Mouse (Mus musculus) gastrocnemius, postnatal 36 days (tissue): ENCODE measurements around the gene Fam173a. TPM values are rescaled to one million over a fixed set of nuclear protein-coding genes. Genes with fewer than 3 reads are reported as not detected.
"Not testable (repeated sequence)": the region's sequence is repeated elsewhere in the genome, so short reads cannot be mapped to it uniquely, and the experiment has no call there.

Source experiments
- DNase-seq, 2 experiments: peaks; one replicate each; pipeline ENCODE4 v3.0.0; 2022
- intact Hi-C: fragments of 180-260 bp; cut with DNase I; formaldehyde crosslinking; loops from one replicate; pipeline ENCODE4 v1.15.1; 2025
- total RNA-seq, 2 experiments: library from RNA; stranded (reverse); gene quantifications; 2 replicates each; pipeline ENCODE4 v1.2.3; 2021

The Fam173a gene
- total RNA-seq, 2 experiments from 2014 or later: 34.8 to 38.9 TPM

DNA sequence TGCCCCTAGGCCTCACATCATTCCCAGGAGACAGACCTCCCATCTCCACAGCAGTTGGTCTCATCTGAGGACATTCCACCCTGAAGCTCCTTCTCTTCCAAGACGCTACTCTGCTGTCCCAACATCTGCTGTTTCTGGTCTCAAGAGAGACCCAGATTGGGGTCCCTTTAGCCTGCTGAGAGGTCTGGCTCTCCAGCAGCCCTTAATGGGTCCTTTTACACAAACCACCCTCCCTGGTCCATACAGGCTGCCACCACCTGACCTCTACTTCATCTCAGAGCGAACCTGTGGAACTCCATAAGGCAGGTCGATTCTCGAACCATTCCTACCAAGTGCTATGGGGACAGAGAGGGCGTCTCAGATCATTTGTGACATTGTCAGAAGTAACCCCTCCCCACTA, 15.3 kb upstream of the Fam173a start:
- DNase-seq: no peak
- intact Hi-C loops: no loop called here

DNA sequence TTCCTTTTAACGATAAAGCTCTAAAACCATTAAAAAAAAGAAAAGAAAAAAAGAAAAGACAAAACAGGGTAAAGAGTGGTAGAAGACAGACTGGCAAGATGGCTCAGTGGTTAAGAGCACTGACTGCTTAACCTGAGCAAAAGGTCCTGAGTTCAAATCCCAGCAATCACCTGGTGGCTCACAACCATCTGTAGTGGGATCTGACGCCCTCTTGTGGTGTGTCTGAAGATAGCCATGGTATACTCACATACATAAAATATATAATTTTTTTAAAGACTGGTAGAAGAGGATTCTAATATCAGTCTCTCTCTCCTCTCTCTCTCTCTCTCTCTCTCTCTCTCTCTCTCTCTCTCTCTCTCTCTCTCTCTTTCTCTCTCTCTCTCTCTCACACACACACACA, 14.8 kb upstream of the Fam173a start:
- DNase-seq, intact Hi-C loops: not testable (repeated sequence)

DNA sequence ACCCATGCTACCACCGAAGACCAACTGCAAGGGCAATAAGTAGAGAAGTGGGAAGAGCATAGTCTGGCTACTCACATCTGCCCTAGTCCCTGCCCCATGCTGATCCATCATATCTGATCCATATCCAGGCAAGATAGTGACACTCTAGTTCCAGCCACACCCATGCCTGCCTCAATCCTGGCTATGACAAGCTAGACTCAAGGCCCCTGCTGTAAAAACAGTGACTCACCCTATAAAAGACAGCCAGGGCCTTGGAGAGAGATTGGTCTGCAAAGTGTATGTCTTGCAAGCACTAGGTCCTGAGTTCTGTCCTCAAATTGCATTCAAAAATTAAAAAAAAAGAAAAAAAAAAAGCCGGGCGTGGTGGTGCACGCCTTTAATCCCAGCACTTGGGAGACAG, 13.8 kb upstream of the Fam173a start:
- intact Hi-C loops: no loop called here
- DNase-seq: no peak

DNA sequence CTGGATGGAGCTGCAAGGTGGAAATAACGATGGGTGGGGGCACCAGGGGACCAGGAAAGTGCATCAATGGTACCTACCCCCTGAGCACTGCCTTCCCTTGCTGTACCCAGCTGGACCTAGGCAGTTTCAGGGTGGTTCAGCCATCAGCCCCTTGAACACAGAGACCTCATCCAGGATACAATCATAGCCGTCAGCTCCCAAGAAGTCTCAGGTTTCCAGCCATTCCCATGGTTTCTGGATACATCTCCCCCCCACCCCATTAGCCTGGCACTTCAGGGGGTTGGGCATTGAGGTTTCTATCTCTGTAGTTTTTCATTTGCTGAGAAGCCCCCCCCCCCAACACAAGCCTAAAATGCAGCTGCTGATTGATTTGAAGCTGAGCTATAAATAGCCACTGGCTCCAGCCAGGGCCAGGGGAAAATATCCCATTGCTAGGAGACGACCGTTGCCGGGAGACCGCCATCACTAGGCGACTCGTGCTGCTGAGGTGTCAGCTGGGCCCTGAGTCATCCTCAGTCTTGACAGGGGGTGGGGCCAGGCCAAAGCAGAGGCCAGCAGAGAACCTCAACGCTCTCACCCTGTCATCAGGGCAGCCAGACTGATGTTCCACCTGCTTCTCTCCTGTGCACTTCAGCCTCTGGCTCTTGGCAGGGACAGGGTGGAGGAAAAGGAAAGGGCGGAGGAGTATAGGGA, 10.3 kb upstream of the Fam173a start:
- DNase-seq: no peak
- intact Hi-C loops: loop anchor here (5.0 kb wide), 1 partner anchor 71 kb away; no protein-coding TSS in a partner anchor

DNA sequence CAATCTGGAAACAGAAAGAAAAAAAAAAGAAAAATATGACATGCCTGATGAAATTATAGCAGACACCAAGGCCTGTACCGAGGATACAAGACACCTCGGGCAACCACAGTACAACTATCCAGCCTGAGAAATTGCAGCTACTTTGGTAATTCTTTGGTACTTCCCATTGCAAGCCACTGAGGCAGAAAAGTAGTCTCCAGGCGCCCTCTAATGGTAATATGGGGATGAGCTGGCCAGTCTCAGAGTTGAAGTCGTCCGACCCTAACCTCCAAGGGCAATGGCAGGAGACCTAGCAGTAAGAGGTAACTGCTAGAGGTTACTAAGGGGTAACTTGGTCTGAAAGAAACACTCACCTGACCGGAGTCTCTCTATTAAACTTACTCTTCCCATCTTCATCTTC, 8.3 kb upstream of the Fam173a start:
- DNase-seq: peak in 1 of 2 experiments; percentile 49
- intact Hi-C loops: loop anchor here (1.0 to 5.0 kb wide), 2 partner anchors 28 to 69 kb away; partner anchors contain the start of gene Narfl

DNA sequence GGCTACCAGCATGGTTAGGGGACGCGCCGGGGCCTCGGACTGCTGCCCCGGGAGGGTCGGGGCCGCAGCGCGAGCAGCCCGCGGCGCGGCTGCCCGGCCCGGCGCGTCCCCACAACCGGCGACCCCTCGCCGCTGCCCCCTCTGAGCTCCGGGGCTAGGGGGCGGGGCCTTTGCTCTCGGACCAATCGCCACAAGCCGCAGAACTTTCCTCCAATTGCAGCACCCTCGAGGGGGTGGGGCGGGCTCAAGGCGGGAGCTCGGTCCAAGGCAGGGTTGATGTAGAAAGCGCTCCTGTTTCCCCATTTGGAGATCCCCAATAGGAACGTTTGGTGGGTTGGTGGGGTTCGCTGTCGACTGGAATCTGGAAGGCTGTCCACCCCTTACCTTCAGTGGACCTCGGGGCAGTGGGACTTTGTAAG, 4.3 kb upstream of the Fam173a start, which contains the start of gene Metrn:
Metrn (minus strand) TSS at position 186 of the 419 bp plus-strand sequence.
- peak; percentile 76 to 86 for DNase-seq
- intact Hi-C loops: loop anchor here (2.0 kb wide), 1 partner anchor 22 kb away; no protein-coding TSS in a partner anchor

DNA sequence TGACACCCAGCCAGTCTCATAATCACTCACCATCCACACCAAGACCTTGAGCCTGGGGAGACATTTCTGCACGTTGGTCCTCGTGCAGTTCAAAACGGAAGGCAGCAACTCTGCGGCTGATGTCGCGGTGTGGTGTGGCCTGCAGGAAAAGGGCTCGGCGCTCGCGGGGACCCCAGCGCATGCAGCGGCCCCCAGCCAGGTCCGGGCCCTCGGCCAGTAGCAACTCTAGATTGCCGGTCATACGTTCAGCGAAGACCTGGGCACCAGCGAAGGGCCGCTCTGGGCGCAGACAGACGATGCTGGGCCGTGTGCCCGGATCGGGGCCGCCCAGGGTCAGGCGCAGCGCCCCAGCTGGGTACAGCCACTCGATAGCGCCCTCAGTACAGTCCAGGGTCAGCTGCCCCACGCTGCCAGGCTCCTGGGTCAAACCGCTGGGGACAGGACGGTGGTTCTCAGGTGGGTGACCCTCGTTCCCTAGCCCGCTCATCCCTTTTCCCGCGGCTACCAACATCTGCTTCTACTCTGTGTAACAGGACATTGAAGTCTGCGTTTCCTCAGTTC, 3.6 kb upstream of the Fam173a start:
- peak; percentile 50 to 56 for DNase-seq
- intact Hi-C loops: loop anchor here (2.0 kb wide), 1 partner anchor 21 kb away; no protein-coding TSS in a partner anchor

DNA sequence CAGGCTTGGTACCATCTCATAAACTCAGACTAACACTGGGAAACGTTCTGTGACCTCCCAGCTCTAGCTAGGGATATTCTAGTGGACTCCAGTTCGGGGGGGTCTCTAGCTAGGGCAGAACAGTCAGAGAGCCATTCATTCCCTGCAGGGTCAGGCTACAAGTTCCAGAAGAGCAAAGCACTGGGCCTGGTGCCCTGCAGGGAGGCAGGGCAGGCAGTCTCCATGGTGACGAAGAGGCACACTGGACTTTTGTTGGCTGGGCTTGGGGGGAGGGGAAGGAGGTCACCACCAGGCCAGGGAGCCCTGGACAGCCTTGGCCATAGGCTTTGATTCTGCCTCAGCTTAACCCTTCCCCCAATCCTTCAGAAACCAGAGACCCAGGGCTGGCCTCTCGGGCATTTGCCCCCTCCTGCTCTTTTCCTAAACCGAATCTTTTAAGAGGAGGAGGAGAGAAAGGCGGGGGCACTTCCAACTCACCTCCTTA, 3.0 kb upstream of the Fam173a start, which contains the start of gene AC134908.4:
AC134908.4 (minus strand) TSS at position 51 of the 484 bp plus-strand sequence.
- DNase-seq: no peak
- intact Hi-C loops: loop anchor here (2.0 kb wide), 1 partner anchor 21 kb away; no protein-coding TSS in a partner anchor

DNA sequence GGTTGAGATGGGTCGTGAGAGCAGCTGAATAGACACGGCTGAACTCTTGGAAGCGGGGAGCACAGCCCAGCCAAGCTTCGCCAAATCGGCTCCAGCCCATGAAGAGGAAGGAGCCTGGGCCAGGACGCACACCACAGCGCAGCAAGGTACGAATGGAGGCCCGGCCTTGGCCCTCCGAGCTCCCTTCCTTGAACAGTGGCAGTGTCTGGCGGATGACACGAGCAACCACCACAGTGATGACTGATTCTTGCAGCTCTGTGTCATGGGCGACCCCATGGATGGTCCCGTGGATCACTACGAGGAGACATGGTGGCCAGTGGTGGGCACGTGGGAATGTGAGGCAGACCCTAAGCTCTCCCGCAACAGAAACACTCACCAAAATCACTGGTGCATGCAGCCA, 2.3 kb upstream of the Fam173a start:
- intact Hi-C loops: no loop called here
- DNase-seq: no peak

DNA sequence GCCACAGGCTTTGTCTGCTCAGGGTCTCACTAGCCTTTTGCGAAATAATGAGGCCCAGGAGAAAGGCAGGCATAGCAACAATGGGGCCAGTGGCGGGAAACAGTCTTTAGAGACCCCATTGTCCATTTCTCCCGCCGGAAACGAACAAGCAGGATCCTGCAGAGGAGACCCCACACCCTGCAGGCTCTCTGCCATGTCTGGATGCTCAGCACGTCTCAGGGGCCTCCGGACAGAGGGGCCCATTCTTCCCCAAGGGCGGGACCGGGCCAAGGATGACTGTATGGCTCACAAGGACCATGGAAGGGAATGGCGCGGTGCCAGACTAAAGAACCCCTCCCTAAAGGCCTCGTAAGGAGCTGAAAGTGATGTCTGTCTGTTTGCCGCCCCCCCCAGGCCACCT, 1.5 kb upstream of the Fam173a start:
- no peak for DNase-seq
- intact Hi-C loops: no loop called here

DNA sequence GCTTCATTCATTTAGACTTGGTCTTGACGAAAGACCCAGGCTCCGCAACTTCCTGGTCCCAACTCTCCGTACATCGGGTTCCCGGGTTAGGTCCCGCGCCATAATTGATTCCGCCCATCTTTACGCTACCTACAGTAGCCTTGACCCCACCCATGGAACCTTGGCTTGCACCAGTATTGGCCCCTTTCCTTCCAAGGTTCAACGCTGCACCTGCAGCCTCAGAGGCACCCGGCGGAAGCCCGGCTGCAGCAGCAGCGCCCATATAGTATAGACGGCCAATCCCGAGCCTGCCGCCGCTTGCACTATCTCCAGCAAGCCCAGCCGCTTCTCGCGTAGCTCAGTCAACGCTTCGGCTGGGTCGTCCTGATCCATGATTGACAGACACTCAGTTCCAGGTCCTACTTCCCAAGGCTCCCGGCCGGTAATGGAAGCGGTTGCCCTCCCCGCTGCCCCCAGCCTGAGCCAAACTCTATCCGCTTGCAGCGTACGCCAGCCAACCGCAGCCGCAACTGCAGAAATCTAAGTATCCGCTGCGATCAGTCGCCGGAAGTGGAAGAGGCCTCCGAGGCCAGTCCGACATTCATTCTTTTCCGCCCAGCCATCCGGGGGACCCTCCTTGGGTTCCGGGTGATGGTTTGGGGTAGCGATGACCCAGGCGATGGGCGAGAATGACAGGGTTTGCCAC, 716 bp downstream of the Fam173a start:
- intact Hi-C loops: no loop called here
- DNase-seq: peak; percentile 77 to 88

DNA sequence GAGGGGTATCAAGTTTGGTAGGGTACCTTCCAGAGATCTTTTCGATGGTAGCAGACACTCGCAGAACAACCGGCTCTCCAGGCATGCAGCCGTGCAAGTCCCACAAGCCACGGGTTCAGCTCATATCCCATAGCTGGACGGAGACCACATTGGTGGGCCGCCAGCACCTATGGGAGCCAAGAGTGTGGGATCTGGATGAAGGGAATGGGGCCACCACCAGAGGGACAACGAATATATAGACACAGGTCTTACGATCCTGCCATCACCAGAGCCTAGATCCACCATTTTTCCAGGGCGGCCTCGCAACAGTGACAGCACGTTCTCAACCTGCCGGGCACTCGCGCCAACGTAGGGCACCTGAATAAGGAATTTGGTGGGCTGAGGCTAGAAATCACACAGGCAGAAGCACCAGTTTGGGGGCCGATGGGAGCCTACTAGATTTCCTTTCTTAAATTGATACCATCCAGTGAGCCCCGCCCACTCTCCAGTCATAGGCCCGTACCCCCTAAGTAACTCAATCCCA, 1.3 kb downstream of the Fam173a start:
- no peak for DNase-seq
- intact Hi-C loops: no loop called here

DNA sequence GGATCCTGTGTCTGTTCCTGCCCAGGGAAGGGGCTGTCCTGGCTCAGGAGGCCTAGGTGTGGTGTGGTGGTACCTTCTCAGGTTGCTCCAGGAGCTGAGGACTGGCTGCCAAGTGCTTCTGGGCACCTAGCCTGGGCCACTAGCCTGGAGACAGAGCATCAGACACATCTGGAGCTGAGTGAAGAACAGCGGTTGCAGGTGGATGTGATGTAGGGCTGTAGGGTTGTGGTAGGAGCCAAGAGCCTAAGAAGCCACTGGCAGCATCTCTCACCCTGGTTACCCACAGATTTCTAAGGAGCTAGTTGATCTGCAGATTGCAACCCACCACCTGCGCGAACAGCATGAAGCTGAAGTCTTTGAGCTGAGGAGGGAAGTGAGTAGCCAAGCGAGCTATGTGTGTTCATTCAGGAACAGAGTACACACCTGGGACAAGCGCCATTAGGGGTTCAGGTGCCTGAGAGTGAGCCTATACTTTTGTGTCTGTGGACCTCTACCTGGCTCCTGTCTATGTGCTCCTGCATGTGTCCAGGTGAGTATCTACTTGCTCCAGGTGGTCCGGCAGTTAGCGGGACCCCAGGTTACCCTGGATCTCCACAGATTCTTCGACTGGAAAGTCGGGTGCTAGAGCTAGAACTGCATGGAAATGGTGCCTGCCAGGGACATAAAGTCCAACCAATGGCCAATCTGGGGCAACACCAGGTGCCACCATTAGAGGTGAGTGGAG, 5.8 kb downstream of the Fam173a start:
- no peak for DNase-seq
- intact Hi-C loops: no loop called here

DNA sequence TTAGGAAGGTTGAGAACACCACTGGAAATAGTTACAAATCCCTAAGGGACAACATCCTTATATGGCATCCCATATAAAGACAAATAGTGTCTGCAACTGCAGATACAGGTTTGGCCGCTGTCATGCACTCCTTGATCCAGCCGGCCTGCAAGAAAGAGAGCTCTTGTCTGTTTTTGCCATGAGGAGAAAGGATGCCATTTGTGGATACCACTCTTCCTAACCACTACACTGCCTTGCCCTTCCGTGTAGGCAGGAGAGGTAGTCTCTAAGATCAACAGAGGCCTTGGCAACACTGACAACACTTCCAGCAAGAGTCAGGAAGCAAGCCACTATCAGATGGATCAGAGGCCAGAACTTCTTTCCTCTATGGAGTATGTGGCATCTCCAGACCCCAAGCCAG, 6.4 kb downstream of the Fam173a start, which contains the start of gene Ccdc78:
Ccdc78 (plus strand) TSS at position 301 of the 400 bp plus-strand sequence.
- intact Hi-C loops: no loop called here
- no peak for DNase-seq

DNA sequence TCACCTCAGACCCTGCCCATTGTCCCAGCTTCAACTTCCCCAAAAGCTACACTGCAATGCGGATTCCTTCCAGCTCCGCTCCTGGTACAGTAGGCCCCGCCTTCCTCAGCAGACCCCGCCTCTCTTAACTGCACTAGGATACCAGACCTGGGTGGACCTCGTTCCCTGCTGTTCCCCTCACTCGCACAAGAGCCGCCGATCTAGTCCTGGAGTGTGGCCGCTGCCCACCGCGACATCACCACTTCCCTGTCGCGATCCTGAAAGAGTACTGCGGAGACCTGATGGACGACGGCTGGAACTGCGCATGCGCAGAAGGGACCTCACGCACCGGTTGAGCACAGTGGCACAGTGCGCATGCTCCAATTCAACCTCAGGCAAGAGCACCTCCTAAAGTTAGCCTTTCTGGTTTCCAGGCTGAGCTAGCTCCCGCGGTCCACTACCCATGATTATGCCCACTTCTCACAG, 7.4 kb downstream of the Fam173a start, which contains the start of gene Haghl:
Haghl (minus strand) TSS at position 393 of the 465 bp plus-strand sequence.
- intact Hi-C loops: no loop called here

DNA sequence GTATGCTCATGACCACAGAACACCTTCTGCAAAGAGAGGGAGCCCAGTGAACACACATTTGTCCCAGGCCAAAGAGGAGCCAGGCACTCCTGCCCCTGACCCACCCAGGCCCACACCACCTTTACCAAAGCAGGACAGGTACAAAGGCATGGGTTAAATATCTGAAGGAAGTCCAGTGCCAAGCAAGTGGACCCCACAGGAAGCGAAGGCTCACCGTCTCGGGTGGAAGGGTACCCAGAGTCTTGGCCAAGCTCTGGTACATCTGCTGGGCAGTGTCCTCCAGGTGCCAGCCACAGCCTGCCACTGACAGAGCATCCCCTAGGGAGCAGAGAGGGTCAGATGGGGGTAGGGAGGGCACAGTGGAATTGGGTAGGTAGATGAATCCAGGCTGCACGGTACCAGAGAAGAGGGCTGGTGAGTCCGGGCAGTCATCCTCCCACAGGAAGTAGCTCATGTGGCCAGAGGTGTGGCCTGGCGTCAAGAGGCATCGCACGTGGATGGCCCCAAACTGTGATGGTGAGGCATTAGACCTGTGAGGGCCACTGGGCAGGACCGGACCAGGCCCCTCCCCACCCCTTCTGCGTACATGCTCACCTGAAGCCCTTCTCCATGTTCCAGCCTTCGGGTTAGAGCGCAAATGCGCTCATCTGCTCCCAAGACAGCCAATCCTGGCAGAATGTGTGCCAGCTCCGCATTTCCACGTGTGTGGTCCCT, 8.7 kb downstream of the Fam173a start:
- no peak for DNase-seq
- intact Hi-C loops: no loop called here

More for the DNA sequence above, 7.4 kb downstream of the Fam173a start, which contains the start of gene Haghl:
- DNase-seq: peak; percentile 92 to 97

DNA sequence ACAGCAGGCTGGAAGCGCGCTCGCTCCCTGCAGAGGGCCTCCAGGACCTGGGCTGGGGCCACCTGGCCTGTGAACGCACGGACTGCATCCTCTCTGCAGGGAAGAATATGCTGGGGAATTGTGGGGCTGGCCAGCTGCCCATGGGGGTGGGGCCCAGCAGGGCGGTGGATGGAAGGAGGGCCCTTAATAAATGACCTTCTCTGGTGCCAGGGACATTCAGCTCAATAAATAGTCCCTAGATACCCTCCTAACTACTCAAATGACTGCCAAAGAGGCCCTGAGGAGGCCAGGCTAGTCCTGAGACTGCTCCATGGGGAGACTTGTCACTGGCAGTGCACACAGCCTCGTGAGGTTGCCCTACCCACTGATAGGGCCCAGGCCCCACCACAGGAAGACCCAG, 9.6 kb downstream of the Fam173a start:
- DNase-seq: no peak
- intact Hi-C loops: no loop called here

DNA sequence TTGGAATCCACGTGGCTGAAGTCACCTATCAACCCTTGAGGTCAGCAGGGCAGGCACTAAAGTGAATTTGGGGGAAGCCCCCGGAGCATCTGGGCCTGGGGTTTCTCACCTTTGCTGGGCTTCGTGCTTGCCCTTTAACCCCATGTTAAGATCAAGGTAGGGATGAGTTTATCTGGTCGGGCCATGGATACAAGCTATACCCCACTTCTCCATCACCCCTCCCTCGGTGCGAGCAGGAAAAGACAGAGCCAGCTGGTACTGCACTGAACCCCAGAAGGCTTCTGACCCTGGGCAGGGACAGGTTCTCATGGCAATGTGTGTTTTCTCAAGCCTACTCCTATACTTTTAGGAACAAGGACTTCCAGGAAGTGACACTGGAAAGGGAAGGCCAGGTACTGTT, 11.4 kb downstream of the Fam173a start:
- DNase-seq: no peak
- intact Hi-C loops: no loop called here

DNA sequence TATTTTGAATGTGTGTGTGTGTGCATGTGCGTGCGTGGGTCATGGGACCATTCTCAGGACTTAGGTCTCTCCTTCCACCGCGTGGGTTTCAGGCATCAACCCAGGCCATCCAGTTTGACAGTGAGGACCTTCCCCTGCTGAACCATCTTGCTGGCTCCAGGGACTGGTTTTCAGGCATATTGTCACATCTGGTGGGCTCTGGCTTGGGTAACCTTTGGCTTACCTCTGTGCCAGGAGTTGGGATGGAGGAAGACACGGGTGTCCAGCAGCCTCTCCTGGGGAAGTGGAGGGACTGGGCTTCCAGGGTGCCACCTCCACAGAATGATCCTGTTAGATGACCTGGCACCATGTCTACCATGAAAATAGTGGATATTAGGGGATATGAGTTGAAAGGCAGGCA, 14.8 kb downstream of the Fam173a start:
- intact Hi-C loops: no loop called here
- no peak for DNase-seq
